Mouse (Mus musculus) heart, embryonic 11.5 days (tissue): ENCODE results near the gene Tnfrsf25. TPM values are rescaled to one million over a fixed set of nuclear protein-coding genes. Genes with fewer than 3 reads are reported as not detected.
A peak's percentile ranks its signal among the peaks of the same experiment; 100 is the strongest.

Source experiments
- ATAC-seq: fragments of 200-750 bp; cut with Nextera tagmentation; replicated peaks from 2 replicates; pipeline ENCODE4 v1.8.0; 2017; ENCODE audit warnings: moderate library complexity; ENCODE audit not compliant: insufficient number of reproducible peaks, low FRiP score, low TSS enrichment
- H3K27ac ChIP-seq: fragments of 300-500 bp; sonication (generic); 2 replicates; pipeline ENCODE4 v1.5.1; 2014; ENCODE audit warnings: mild to moderate bottlenecking, low read depth, low read length
- H3K27me3 ChIP-seq: fragments of 300-500 bp; sonication (generic); 2 replicates; pipeline ENCODE4 v1.6.1; 2014; ENCODE audit warnings: mild to moderate bottlenecking, low read length, mixed read lengths; ENCODE audit not compliant: control insufficient read depth, insufficient read depth
- H3K36me3 ChIP-seq: fragments of 300-500 bp; sonication (generic); 2 replicates; pipeline ENCODE4 v1.6.1; 2014; ENCODE audit warnings: mild to moderate bottlenecking, low read length, moderate library complexity, mixed read lengths; ENCODE audit not compliant: control insufficient read depth, insufficient read depth
- H3K4me1 ChIP-seq: fragments of 300-500 bp; sonication (generic); 2 replicates; pipeline ENCODE4 v1.6.1; 2014; ENCODE audit warnings: low read length; ENCODE audit not compliant: control insufficient read depth, insufficient read depth
- H3K4me2 ChIP-seq: fragments of 300-500 bp; sonication (generic); 2 replicates; pipeline ENCODE4 v1.6.1; 2014; ENCODE audit warnings: mild to moderate bottlenecking, moderate library complexity
- H3K4me3 ChIP-seq: fragments of 300-500 bp; sonication (generic); 2 replicates; pipeline ENCODE4 v1.5.1; 2014; ENCODE audit warnings: low read depth, low read length
- H3K9ac ChIP-seq: fragments of 300-500 bp; sonication (generic); 2 replicates; pipeline ENCODE4 v1.6.1; 2014; ENCODE audit warnings: mild to moderate bottlenecking, low read depth, low read length, moderate library complexity
- H3K9me3 ChIP-seq: fragments of 300-500 bp; sonication (generic); replicated peaks from 2 replicates; pipeline ENCODE4 v1.6.1; 2016; ENCODE audit warnings: low read length; ENCODE audit not compliant: control insufficient read depth
- WGBS: fragments of 180-500 bp; shearing (Covaris S2); extraction: QIAGEN DNeasy Blood & Tissue Kit; methylation state at CpG from one replicate; pipeline ENCODE4 v1.1.7; 2014; ENCODE audit not compliant: insufficient replicate concordance; 5-methylcytosine and 5-hydroxymethylcytosine counted together
- polyA plus RNA-seq: library from polyadenylated mRNA; unstranded; fragments of >200 nt; fragmentation: Nextera tagmentation; extraction: Ambion mirVana; gene quantifications from 2 replicates; pipeline ENCODE4 v1.2.1, GENCODE M21; 2014

Gene Tnfrsf25
- polyA plus RNA-seq, 1 experiment from 2014 or later: 0.27 TPM

- Histone ChIP-seq H3K4me1 (peaks cover 8% of the 10 kb centered on the region; the same call in 1 of the 2 replicates), H3K4me3 (peak overlapping the region; percentile 47), H3K4me2 (peak overlapping the region; percentile 69), H3K36me3 (no peaks in the 10 kb centered on the region), H3K9ac (no peak overlapping the region), H3K27me3 (peaks cover 40% of the 10 kb centered on the region), H3K9me3 (no peaks in the 10 kb centered on the region), H3K27ac (no peak overlapping the region)
- ATAC-seq: peak; percentile 85
- 4% methylated on average over 51 of the region's 51 CpGs for WGBS
Measured at GRCm38 (mm10) chr4:152138497-152139260, 22.9 kb downstream of the Tnfrsf25 start.

- Histone ChIP-seq H3K27ac (no peak overlapping the region), H3K27me3 (peaks cover 36% of the 10 kb centered on the region), H3K36me3 (no peaks in the 10 kb centered on the region), H3K9me3 (no peaks in the 10 kb centered on the region), H3K4me3 (no peak overlapping the region), H3K4me2 (no peak overlapping the region), H3K4me1 (peaks cover 8% of the 10 kb centered on the region; the same call in 1 of the 2 replicates), H3K9ac (no peak overlapping the region)
- no peak for ATAC-seq
- WGBS: 32% methylated on average over 6 of the region's 6 CpGs
Measured at GRCm38 (mm10) chr4:152140441-152140840, 24.7 kb downstream of the Tnfrsf25 start.

- Histone ChIP-seq H3K4me1 (peaks cover 8% of the 10 kb centered on the region; the same call in 1 of the 2 replicates), H3K27ac (no peak overlapping the region), H3K4me2 (no peak overlapping the region), H3K4me3 (no peak overlapping the region), H3K36me3 (no peaks in the 10 kb centered on the region), H3K9me3 (no peaks in the 10 kb centered on the region), H3K27me3 (peaks cover 34% of the 10 kb centered on the region), H3K9ac (no peak overlapping the region)
- WGBS: 69% methylated on average over 8 of the region's 8 CpGs
- ATAC-seq: no peak
Measured at GRCm38 (mm10) chr4:152141521-152142135, 25.9 kb downstream of the Tnfrsf25 start.

- no peak overlapping the region for H3K4me3 ChIP-seq
- WGBS: 35% methylated on average over 1 of the region's 1 CpGs
- peaks cover 28% of the 10 kb centered on the region for H3K27me3 ChIP-seq
Measured at GRCm38 (mm10) chr4:152143632-152144031, 27.9 kb downstream of the Tnfrsf25 start.

GRCm38 (mm10) chr4:152145473-152145872 is 29.7 kb downstream of the Tnfrsf25 start:
- ATAC-seq: no peak
- Histone ChIP-seq H3K36me3 (no peaks in the 10 kb centered on the region), H3K4me2 (no peak overlapping the region), H3K27me3 (peaks cover 34% of the 10 kb centered on the region), H3K9me3 (no peaks in the 10 kb centered on the region), H3K9ac (no peak overlapping the region), H3K4me1 (peaks cover 1% of the 10 kb centered on the region; the same call in 1 of the 2 replicates), H3K4me3 (no peak overlapping the region), H3K27ac (no peak overlapping the region)
- WGBS: 56% methylated on average over 10 of the region's 10 CpGs

More at GRCm38 (mm10) chr4:152143632-152144031, 27.9 kb downstream of the Tnfrsf25 start:
- Histone ChIP-seq H3K36me3 (no peaks in the 10 kb centered on the region), H3K4me2 (no peak overlapping the region), H3K9me3 (no peaks in the 10 kb centered on the region), H3K4me1 (peaks cover 3% of the 10 kb centered on the region; the same call in 1 of the 2 replicates), H3K27ac (no peak overlapping the region), H3K9ac (no peak overlapping the region)
- ATAC-seq: no peak

GRCm38 (mm10) chr4:152146033-152146827 is 30.5 kb downstream of the Tnfrsf25 start:
- no peak overlapping the region for H3K4me2 ChIP-seq
- H3K27me3 ChIP-seq: peaks cover 38% of the 10 kb centered on the region
- WGBS: 64% methylated on average over 11 of the region's 11 CpGs
- no peak overlapping the region for H3K27ac ChIP-seq
- ATAC-seq: no peak
- peaks cover 3% of the 10 kb centered on the region; the same call in 1 of the 2 replicates for H3K4me1 ChIP-seq
- no peaks in the 10 kb centered on the region for H3K9me3 ChIP-seq
- no peaks in the 10 kb centered on the region for H3K36me3 ChIP-seq
- H3K4me3 ChIP-seq: no peak overlapping the region
- no peak overlapping the region for H3K9ac ChIP-seq

- Histone ChIP-seq H3K4me3 (no peak overlapping the region), H3K36me3 (no peaks in the 10 kb centered on the region), H3K4me2 (no peak overlapping the region), H3K27me3 (peaks cover 48% of the 10 kb centered on the region), H3K27ac (no peak overlapping the region), H3K9me3 (no peaks in the 10 kb centered on the region), H3K4me1 (peaks cover 18% of the 10 kb centered on the region), H3K9ac (no peak overlapping the region)
- no peak for ATAC-seq
- 41% methylated on average over 4 of the region's 4 CpGs for WGBS
Measured at GRCm38 (mm10) chr4:152150546-152150945, 34.8 kb downstream of the Tnfrsf25 start.

- H3K4me2 ChIP-seq: peak overlapping the region; percentile 72
- H3K27me3 ChIP-seq: peaks cover 51% of the 10 kb centered on the region
- H3K9me3 ChIP-seq: no peaks in the 10 kb centered on the region
- H3K4me1 ChIP-seq: peaks cover 18% of the 10 kb centered on the region
- 0 out of 2 replicates have a peak, but pooled peaks have one; percentile 1 for ATAC-seq
- WGBS: 17% methylated on average over 7 of the region's 7 CpGs
- no peaks in the 10 kb centered on the region for H3K36me3 ChIP-seq
- H3K27ac ChIP-seq: no peak overlapping the region
- peak overlapping the region; percentile 44 for H3K4me3 ChIP-seq
- H3K9ac ChIP-seq: no peak overlapping the region
Measured at GRCm38 (mm10) chr4:152151451-152151965, 35.8 kb downstream of the Tnfrsf25 start.
